Mouse (Mus musculus): ENCODE measurements at regions not wholly inside any gene's neighbourhood (a gene's known extent, or its start where the extent isn't known, plus 50 kb on each side); places are given as distances from the start of the nearest gene placed in this dataset.

GRCm38 (mm10) chr6:127835666-127836065 is 51.7 kb upstream of the Tspan11 start:
- H3K9me3 ChIP-seq (replicated peaks; ENCODE audit: control insufficient read depth, low read length) = no peaks in the 10 kb centered on the region
- H3K4me3 ChIP-seq (replicated peaks; ENCODE audit: low read length) = no peak overlapping the region
- no peak overlapping the region for H3K4me2 ChIP-seq (ENCODE audit: low read depth, low read length)
- H3K27ac ChIP-seq (ENCODE audit: low read length) = no peak overlapping the region
- WGBS = 71% methylated on average over 5 of the region's 5 CpGs
- H3K27me3 ChIP-seq (ENCODE audit: control insufficient read depth, insufficient read depth, low read length) = no peaks in the 10 kb centered on the region
- H3K4me1 ChIP-seq (ENCODE audit: control insufficient read depth, insufficient read depth, low read length) = no peaks in the 10 kb centered on the region
- no peaks in the 10 kb centered on the region for H3K36me3 ChIP-seq (ENCODE audit: control insufficient read depth, insufficient read depth, low read length)
- ATAC-seq (ENCODE audit: insufficient read depth, low FRiP score) = no peak
- no peak overlapping the region for H3K9ac ChIP-seq (ENCODE audit: low read length)

GRCm38 (mm10) chr6:127828344-127828743 is 59.0 kb upstream of the Tspan11 start:
- Histone ChIP-seq H3K4me1 (ENCODE audit: control insufficient read depth, insufficient read depth, low read length) (no peaks in the 10 kb centered on the region), H3K27me3 (ENCODE audit: control insufficient read depth, insufficient read depth, low read length) (no peaks in the 10 kb centered on the region), H3K36me3 (ENCODE audit: control insufficient read depth, insufficient read depth, low read length) (no peaks in the 10 kb centered on the region), H3K9ac (ENCODE audit: low read length) (no peak overlapping the region), H3K27ac (ENCODE audit: low read length) (no peak overlapping the region), H3K9me3 (replicated peaks; ENCODE audit: control insufficient read depth, low read length) (no peaks in the 10 kb centered on the region), H3K4me3 (replicated peaks; ENCODE audit: low read length) (no peak overlapping the region), H3K4me2 (ENCODE audit: low read depth, low read length) (no peak overlapping the region)
- no peak for ATAC-seq (ENCODE audit: insufficient read depth, low FRiP score)
- WGBS = 62% methylated on average over 5 of the region's 5 CpGs

- Histone ChIP-seq H3K36me3 (ENCODE audit: control insufficient read depth, insufficient read depth, low read length) (no peaks in the 10 kb centered on the region), H3K4me3 (replicated peaks; ENCODE audit: low read length) (no peak overlapping the region), H3K27ac (ENCODE audit: low read length) (no peak overlapping the region), H3K9ac (ENCODE audit: low read length) (no peak overlapping the region), H3K9me3 (replicated peaks; ENCODE audit: control insufficient read depth, low read length) (no peaks in the 10 kb centered on the region), H3K27me3 (ENCODE audit: control insufficient read depth, insufficient read depth, low read length) (no peaks in the 10 kb centered on the region), H3K4me2 (ENCODE audit: low read depth, low read length) (no peak overlapping the region), H3K4me1 (ENCODE audit: control insufficient read depth, insufficient read depth, low read length) (no peaks in the 10 kb centered on the region)
- no peak for ATAC-seq (ENCODE audit: insufficient read depth, low FRiP score)
- 68% methylated on average over 5 of the region's 5 CpGs for WGBS
These were observed 56.2 kb upstream of the Prmt8 start for GRCm38 (mm10) chr6:127825503-127825902.

- H3K36me3 ChIP-seq (ENCODE audit: control insufficient read depth, insufficient read depth, low read length) = no peaks in the 10 kb centered on the region
- peak; percentile 25; the same call in 1 of the 2 replicates for ATAC-seq (ENCODE audit: insufficient read depth, low FRiP score)
- no peaks in the 10 kb centered on the region for H3K27me3 ChIP-seq (ENCODE audit: control insufficient read depth, insufficient read depth, low read length)
- H3K4me1 ChIP-seq (ENCODE audit: control insufficient read depth, insufficient read depth, low read length) = no peaks in the 10 kb centered on the region
- no peaks in the 10 kb centered on the region for H3K9me3 ChIP-seq (replicated peaks; ENCODE audit: control insufficient read depth, low read length)
- no peak overlapping the region for H3K4me3 ChIP-seq (replicated peaks; ENCODE audit: low read length)
- no peak overlapping the region for H3K4me2 ChIP-seq (ENCODE audit: low read depth, low read length)
- 14% methylated on average over 1 of the region's 1 CpGs for WGBS
- no peak overlapping the region for H3K9ac ChIP-seq (ENCODE audit: low read length)
- H3K27ac ChIP-seq (ENCODE audit: low read length) = no peak overlapping the region
These were observed 54.4 kb upstream of the Prmt8 start for GRCm38 (mm10) chr6:127823718-127824117.

- no peak overlapping the region for H3K27ac ChIP-seq (ENCODE audit: low read length)
- H3K9ac ChIP-seq (ENCODE audit: low read length) = no peak overlapping the region
- no peak overlapping the region for H3K4me2 ChIP-seq (ENCODE audit: low read depth, low read length)
- no peaks in the 10 kb centered on the region for H3K36me3 ChIP-seq (ENCODE audit: control insufficient read depth, insufficient read depth, low read length)
- ATAC-seq (ENCODE audit: insufficient read depth, low FRiP score) = no peak
- 13% methylated on average over 1 of the region's 1 CpGs for WGBS
- H3K4me3 ChIP-seq (replicated peaks; ENCODE audit: low read length) = no peak overlapping the region
- no peaks in the 10 kb centered on the region for H3K9me3 ChIP-seq (replicated peaks; ENCODE audit: control insufficient read depth, low read length)
- no peaks in the 10 kb centered on the region for H3K27me3 ChIP-seq (ENCODE audit: control insufficient read depth, insufficient read depth, low read length)
- H3K4me1 ChIP-seq (ENCODE audit: control insufficient read depth, insufficient read depth, low read length) = no peaks in the 10 kb centered on the region
These were observed 51.3 kb upstream of the Prmt8 start for GRCm38 (mm10) chr6:127820523-127820922.
